Mouse (Mus musculus) ES-E14 (cell line): ENCODE results near the gene Ywhaq.

ENCODE experiments used
- HCFC1 ChIP-seq: IDR thresholded peaks from 2 replicates; pipeline ENCODE4 v1.6.1; 2012; ENCODE audit warnings: low read length, inconsistent platforms, borderline replicate concordance; ENCODE audit not compliant: insufficient read depth
- MAFK ChIP-seq: IDR thresholded peaks from 2 replicates; pipeline ENCODE4 v1.6.1; 2014; ENCODE audit warnings: mild to moderate bottlenecking, low read depth, low read length, inconsistent platforms; ENCODE audit not compliant: insufficient read depth
- ZC3H11A ChIP-seq: IDR thresholded peaks from 2 replicates; pipeline ENCODE4 v1.6.1; 2012; ENCODE audit warnings: low read depth, mild to moderate bottlenecking, inconsistent platforms, low read length, borderline replicate concordance
- ZNF384 ChIP-seq: IDR thresholded peaks from 2 replicates; pipeline ENCODE4 v1.6.1; 2012; ENCODE audit warnings: low read depth, low read length, inconsistent platforms

DNA sequence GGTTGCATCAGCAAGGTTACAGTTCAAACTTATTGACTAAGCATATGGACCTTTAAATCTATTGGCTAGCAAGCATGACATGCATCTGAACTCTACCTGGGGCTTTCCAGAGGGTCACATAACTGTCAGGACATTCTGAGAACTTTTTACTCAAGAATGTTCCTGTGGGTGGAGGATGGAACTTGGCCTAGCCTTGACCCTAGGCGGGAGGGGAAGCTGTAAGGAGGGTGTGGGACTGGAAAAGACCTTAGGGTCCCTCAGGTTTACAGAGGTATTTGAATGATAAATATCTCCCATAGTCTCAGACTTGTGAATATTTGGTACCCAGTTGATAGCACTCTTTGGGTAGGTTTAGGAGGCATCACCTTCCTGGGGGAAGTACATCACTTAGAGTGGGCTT, 11.6 kb upstream of the Ywhaq start:
- TF ChIP-seq HCFC1 (no peak), MAFK (no peak), ZC3H11A (no peak), ZNF384 (no peak)
